Mouse (Mus musculus) hindbrain, embryonic 14.5 days (tissue): ENCODE measurements around the gene Zscan4-ps2. TPM values are rescaled to one million over a fixed set of nuclear protein-coding genes. Genes with fewer than 3 reads are reported as not detected.
"Not testable (repeated sequence)": the region's sequence is repeated elsewhere in the genome, so short reads cannot be mapped to it uniquely, and the experiment has no call there.

Source experiments
- ATAC-seq: fragments of 200-750 bp; cut with Nextera tagmentation; 2 replicates; pipeline ENCODE4 v1.8.0; 2017; ENCODE audit warnings: moderate number of reproducible peaks, mild to moderate bottlenecking, moderate TSS enrichment, moderate library complexity; ENCODE audit not compliant: low FRiP score
- DNase-seq: peaks from one replicate; pipeline ENCODE4 v3.0.0-alpha.2; 2015; ENCODE audit warnings: low spot score
- H3K27ac ChIP-seq: fragments of 300-500 bp; sonication (generic); 2 replicates; pipeline ENCODE4 v1.5.1; 2014; ENCODE audit warnings: mild to moderate bottlenecking, moderate library complexity
- H3K27me3 ChIP-seq: fragments of 300-500 bp; sonication (generic); 2 replicates; pipeline ENCODE4 v1.6.1; 2014; ENCODE audit warnings: mild to moderate bottlenecking, low read length, mixed read lengths; ENCODE audit not compliant: control insufficient read depth, insufficient read depth
- H3K36me3 ChIP-seq: fragments of 300-500 bp; sonication (generic); replicated peaks from 2 replicates; pipeline ENCODE4 v1.6.1; 2014; ENCODE audit not compliant: control insufficient read depth, insufficient read depth
- H3K4me1 ChIP-seq: fragments of 300-500 bp; sonication (generic); replicated peaks from 2 replicates; pipeline ENCODE4 v1.6.1; 2014; ENCODE audit warnings: antibody characterized with exemption, low read length, mixed read lengths; ENCODE audit not compliant: control insufficient read depth, insufficient read depth
- H3K4me2 ChIP-seq: fragments of 300-500 bp; sonication (generic); replicated peaks from 2 replicates; pipeline ENCODE4 v1.6.1; 2014; ENCODE audit warnings: mild to moderate bottlenecking, moderate library complexity
- H3K4me3 ChIP-seq: fragments of 300-500 bp; sonication (generic); replicated peaks from 2 replicates; pipeline ENCODE4 v1.5.1; 2014; ENCODE audit warnings: mild to moderate bottlenecking, low read length
- H3K9ac ChIP-seq: fragments of 300-500 bp; sonication (generic); 2 replicates; pipeline ENCODE4 v1.6.1; 2014
- H3K9me3 ChIP-seq: fragments of 300-500 bp; sonication (generic); 2 replicates; pipeline ENCODE4 v1.6.1; 2016; ENCODE audit warnings: low read length; ENCODE audit not compliant: control insufficient read depth
- WGBS: fragments of 180-500 bp; shearing (Covaris S2); extraction: QIAGEN DNeasy Blood & Tissue Kit; methylation state at CpG from one replicate; pipeline ENCODE4 v1.1.7; 2014; 5-methylcytosine and 5-hydroxymethylcytosine counted together
- polyA plus RNA-seq: library from polyadenylated mRNA; unstranded; fragments of >200 nt; fragmentation: Nextera tagmentation; extraction: Ambion mirVana; gene quantifications from 2 replicates; pipeline ENCODE4 v1.2.1, GENCODE M21; 2014

The Zscan4-ps2 gene
- polyA plus RNA-seq = not detected in 2 replicates

- not testable (repeated sequence) for ATAC-seq, H3K27ac ChIP-seq, H3K36me3 ChIP-seq, H3K9ac ChIP-seq, DNase-seq, H3K4me2 ChIP-seq, H3K9me3 ChIP-seq, H3K4me1 ChIP-seq, H3K27me3 ChIP-seq, H3K4me3 ChIP-seq
- WGBS = 89% methylated on average over 1 of the region's 1 CpGs
These were observed at the start of gene Zscan4-ps2 for GRCm38 (mm10) chr7:11514010-11514409. Zscan4-ps2 (plus strand) TSS chr7:11514310.

Other genes starting within 250 kb of the Zscan4-ps2 start
- not detected in 2 replicates for gene Zscan4e, start 203.6 kb upstream of the Zscan4-ps2 start, polyA plus RNA-seq
- not detected in 2 replicates for gene Zscan4f, start 116.4 kb upstream of the Zscan4-ps2 start, polyA plus RNA-seq
- not detected in 2 replicates for gene Zscan4-ps3, start 95.0 kb downstream of the Zscan4-ps2 start, polyA plus RNA-seq
- not detected in 2 replicates for gene Vmn1r72, start 165.8 kb downstream of the Zscan4-ps2 start, polyA plus RNA-seq
- not detected in 2 replicates for gene Vmn1r73, start 216.0 kb downstream of the Zscan4-ps2 start, polyA plus RNA-seq